Mouse (Mus musculus) heart, postnatal 0 days (tissue): ENCODE measurements around the gene Col7a1.

Experiments
- CTCF ChIP-seq: IDR thresholded peaks from 2 replicates; pipeline ENCODE4 v1.5.1; 2016; ENCODE audit warnings: antibody characterized with exemption, control low read depth, low read depth
- EP300 ChIP-seq: IDR thresholded peaks from 2 replicates; pipeline ENCODE4 v1.6.1; 2016; ENCODE audit warnings: antibody characterized with exemption, low read depth

DNA sequence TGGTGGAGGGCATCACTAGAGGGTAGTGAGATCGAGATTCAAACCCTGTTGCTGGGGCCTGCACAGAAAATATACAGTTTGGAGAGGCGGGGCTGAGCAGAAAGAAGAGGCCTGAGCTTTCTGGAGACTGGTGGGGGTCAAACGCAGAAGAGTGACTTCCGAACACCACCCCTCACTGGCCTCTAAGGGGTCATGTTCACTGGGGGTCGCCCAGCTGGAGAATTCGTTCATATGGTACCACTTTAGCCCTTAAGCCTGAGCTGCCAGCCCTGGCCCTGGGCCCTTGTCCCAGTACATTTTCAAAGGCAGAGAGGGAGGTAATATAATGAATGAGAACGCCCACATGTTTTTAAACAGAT lies 37.1 kb downstream of the Col7a1 start:
- TF ChIP-seq CTCF: no peak
- no peak for TF ChIP-seq EP300
